Mouse (Mus musculus) thymus, adult 2 months (tissue): Measurements from ENCODE around the gene Tlcd1.

ENCODE experiments used
- CTCF ChIP-seq: fragments of 200-500 bp; IDR thresholded peaks from 2 replicates; pipeline ENCODE4 v1.5.1; 2012; ENCODE audit warnings: mild to moderate bottlenecking, control low read depth, low read length, moderate library complexity, borderline replicate concordance; ENCODE audit not compliant: control insufficient read depth, poor library complexity, insufficient read depth; ENCODE audit errors: extremely low read depth
- POLR2A ChIP-seq: fragments of 200-500 bp; IDR thresholded peaks from 2 replicates; pipeline ENCODE4 v1.6.1; 2012; ENCODE audit warnings: mild to moderate bottlenecking, low read length, control low read depth, moderate library complexity; ENCODE audit not compliant: control insufficient read depth, poor library complexity, insufficient read depth; ENCODE audit errors: extremely low read depth

GRCm38 (mm10) chr11:78172034-78172747 lies 4.3 kb upstream of the Tlcd1 start:
- TF ChIP-seq CTCF (no peak), POLR2A (no peak)
